Mouse (Mus musculus) layer of hippocampus, adult 9-11 months (tissue): Measurements from ENCODE around the gene Gm20388.

ENCODE experiments used
- DNase-seq: peaks from one replicate; pipeline ENCODE4 v3.0.0; 2022

The Gm20388 gene

DNA sequence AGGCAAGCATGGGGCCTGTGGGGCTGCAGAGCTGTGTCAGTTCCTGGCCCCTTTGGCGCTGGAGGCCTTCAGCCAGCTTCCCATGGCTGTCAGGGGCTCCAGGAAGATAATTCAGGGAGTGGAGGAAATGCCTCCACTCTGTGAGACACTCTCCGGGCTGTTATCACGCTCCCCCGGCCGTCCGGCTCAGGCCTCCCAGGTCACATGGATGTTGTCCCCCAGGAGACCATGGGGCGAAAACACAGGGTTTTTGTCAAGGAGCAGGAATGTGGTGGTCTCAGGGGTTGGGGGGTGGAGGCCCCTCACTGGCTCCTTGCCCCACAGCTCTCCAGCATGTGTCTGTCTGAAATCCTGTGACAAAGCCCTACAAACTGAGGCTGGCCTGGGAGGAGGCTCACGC, 2216.0 kb downstream of the Gm20388 start:
- DNase-seq, result no peak

DNA sequence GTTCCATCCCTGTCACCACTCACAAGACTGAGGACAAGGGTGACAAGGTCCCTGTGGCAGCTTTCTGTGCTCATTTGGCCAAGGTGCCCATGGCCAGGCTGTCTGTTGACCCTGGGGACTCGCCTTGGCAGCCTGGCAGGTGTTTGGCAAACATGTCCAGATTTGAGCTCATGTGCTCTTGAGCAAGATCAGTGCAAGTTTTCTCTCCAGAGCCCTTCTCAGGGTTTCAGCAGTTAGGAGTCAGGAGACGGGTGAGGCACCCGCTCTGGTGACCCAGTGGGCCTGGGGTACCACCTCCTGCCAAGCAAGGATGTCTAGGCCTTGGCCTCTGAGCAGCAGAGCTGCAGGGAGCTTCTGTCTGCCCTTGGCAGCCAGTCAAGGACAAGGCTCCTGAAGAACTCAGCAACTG, 2223.5 kb downstream of the Gm20388 start:
- DNase-seq, result no peak

DNA sequence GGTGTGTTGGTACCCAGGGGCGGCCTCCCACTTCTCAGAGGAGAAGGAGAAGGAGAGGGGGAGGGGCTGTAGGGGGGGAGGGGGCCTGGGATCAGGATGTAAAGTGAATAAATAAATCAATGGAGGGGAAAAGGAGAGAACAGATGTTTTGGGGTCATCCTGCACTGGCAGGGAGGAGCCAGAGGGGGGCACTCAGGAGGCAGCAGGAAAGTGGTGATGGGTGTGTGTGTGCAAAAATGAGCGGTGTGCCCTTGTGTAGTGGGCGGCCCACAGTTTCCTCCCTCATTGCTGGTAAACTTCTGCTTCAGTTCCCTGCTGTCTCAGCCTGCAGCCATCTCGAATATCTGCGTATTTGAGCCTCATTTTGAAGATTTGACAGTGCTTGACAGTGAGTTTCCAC, 2224.9 kb downstream of the Gm20388 start:
- DNase-seq, result no peak

DNA sequence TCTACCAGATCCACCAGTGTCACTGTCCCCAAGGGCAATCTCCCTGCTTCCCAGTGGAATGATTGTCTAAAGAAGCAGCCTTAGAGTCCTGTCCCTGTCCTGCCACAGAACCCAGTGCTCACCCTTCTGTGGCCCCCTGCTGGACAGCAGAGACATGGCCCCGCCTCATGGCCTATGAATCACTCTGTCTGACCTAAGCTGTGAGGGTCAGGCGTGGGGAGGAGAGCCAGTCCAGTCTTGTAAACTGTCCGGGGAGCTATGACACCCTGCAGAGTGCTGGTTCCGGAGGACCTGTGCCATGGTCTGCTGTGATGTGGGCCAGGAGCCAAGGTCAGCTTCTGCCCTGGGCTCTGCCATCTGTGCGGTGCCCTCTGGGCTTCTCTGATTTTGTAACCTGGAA, 2229.1 kb downstream of the Gm20388 start:
- peak; percentile 25 for DNase-seq

DNA sequence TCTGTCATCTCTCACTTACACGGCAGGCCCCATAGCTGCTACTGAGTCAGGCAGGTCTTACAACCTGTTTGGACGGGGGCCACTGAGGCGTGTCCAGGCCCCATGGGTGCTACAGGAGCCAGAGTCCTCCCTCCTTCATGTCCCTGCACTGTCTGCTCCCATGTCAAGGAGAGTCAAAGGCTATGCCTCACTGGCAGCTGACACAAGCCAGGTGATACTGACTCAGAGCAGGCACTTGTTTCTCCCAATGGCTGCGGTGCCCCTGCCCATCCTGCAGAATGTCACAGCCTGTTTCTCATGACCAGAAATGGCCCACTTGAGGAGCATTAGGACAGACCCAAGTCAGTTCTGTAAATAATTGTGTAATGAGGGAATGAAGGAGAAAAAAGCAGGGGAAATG, 2229.8 kb downstream of the Gm20388 start:
- DNase-seq, result no peak

DNA sequence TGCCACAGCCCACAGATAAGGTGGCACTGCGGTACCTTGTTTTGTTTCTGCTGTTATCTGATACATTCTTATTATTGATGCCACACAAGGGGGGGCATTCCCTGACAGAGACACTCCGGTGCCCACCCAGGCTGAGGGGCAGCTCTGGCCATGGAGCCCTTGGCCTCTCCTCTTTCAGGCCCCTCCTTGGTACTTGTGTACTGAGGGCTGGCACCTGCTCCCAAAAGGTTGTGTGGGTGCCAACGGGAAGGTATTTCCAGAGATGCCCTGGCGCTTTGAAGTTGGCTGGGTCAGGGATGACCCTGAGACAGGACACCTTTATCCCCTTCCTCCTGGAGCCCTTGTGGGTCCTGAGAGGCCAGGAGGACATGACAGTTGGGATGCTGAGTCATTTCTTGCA, 2231.8 kb downstream of the Gm20388 start:
- DNase-seq, result no peak

DNA sequence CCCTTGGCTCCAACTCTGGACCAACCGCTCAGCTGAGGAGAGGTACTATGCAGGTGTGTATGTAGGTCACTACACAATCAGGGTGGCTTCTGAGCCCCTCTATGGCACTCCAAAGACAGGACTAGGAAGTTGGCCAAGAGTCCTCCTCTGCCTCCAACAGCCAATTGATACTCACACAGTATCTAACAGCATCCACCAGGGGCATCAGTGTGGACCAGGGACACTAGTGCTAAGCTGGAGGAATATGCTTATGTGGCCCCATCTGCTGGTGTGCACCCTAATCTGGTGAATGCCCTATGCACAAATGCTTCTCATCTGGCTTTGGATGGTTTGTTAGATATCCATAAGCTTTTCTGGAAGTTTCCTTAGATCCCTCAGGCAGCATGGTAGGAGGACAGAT, 2232.6 kb downstream of the Gm20388 start:
- peak; percentile 30 for DNase-seq

DNA sequence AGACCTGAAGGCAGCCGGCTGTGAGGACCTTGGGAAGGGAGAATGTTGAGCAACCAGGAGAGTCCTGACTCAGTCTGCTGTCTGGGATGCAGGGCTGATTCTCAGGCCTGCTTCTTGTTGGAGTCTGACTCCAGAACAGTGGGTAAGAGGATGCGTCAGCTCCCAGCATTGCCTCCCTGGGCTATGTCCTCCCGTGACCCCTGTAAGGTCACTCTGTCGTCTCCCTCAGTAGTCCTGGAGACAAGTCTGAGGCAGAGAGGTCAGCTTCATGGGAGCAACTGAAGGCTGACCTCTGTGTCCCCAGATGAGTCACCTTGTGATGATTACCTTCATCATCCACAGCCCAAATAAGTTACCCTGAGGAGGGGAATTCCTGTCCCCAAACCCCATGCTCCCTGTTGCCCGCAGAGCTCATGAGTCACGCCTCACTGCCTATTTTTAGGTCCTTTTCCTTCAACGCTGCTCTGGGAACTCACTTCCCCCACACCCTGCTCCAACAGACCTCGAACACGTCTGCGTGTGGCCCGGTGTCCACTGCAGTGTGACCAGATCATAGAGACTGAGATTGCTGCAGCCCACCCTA, 2234.2 kb downstream of the Gm20388 start:
- no peak for DNase-seq

DNA sequence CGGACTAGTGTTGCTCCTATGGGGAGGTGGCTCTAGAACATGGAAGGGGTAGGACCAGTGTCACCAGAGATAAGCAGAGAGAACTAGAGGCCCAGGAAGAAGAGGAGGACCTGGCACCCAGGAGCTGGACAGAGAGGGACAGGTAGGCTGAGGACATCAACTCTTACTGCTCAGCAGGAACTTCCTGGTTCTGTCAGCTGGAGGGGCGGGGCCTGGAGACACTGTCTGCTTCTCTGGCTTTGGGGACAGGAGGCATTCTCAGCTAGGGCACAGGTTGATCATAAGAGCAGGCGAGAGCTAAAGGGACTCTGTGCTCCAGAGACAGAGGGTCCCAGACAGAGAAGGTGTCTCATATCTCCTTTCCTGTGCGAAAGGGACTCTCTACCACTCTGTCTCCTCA, 2238.4 kb downstream of the Gm20388 start:
- no peak for DNase-seq

DNA sequence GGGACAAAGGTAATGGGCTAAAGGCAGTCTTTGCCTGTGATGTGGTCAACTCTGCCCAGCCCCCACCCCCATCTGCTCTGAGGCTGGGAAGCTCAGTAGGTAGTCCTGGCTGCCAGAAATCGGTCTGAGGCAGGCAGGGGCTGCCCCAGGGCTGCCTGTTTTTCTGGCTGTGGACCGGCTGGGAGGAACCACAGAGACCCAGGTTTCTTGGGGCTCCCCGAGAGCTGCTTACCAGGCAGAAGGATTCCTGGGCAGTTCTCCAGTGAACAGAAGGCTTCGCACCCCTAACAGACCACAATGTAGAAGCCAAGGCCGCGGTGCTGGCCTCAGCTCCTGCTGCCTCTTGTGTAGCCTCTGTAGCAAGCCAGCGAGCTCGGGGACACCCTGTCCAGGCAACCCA, 2239.0 kb downstream of the Gm20388 start:
- DNase-seq, result no peak

DNA sequence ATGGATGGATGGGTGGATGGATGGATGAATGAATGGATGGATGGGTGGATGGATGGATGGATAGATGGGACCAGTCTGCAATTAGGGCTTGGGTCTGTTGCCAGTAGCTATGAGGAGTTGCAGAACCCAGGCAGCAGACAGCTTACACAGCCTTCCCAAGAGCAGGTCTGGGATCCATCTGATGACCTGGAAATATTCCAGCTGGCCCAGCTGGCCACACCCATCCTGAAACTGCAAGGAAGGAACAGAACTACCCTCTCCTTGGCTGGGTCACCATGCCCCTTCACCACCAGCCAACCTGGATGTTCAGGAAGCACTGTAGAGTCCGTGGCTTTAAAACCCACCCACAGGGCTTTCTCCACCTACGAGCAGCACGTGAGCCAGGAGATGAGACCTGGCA, 2240.9 kb downstream of the Gm20388 start:
- DNase-seq, result no peak

DNA sequence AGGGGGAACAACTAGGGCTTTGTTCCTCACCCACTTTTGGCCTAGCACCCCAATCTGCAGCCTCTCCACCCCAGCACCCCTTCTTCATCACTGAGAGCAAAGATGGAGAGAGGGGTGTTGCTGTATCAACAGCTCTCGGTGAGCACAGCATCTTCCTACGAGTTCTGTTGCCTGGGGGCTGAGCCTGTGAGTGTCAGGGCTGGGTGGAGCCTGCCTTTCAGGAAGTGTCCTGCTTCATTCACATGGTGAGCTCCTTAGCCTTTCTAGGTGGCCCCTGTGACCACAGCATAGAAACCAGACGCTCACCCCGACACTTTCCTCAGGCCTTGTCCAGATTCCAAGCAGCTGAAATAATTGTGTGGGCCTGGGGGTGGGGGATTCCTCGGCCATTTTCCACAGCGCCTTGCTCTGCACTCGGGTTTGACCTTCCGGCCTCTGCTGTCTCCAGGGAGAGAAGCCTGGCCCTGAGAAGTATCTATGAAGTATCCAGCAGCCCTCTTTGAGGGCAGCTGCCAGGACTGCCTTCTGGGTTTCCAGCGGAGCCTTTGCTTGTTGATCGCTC, 2244.5 kb downstream of the Gm20388 start:
- no peak for DNase-seq

DNA sequence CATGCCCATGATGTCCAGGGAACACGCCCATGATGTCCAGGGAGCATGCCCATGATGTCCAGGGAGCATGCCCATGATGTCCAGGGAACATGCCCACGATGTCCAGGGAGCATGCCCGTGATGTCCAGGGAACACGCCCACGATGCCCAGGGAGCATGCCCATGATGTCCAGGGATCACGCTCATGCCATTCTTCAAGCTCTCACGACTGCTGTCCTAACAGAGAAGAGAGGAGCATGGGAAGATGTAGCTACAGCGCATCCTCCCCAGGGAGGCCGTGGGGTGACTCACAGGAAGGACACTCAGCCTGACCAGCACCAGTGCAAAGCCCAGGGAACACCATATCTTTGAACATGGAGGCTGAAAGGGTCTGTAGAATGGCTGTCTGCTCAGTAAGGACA, 2245.3 kb downstream of the Gm20388 start:
- DNase-seq, result no peak

DNA sequence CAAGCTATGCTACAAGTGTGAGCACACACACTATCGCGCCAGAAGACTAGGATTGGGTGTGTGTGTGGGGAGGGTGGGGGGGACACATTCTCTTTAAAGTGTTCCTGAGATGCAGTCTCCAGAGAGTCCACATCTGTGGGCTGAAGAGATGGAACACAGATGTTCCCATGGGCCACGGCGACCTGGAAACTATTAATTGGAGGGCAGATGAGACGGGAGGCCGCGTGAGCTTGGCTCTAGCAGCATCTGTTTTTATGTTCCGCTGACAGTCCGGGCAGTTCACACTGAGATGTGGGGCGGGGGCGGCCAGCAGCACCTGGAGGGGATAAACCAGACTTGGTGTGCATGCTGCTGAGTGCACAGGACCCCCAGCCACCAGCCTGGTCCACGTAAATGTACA, 2247.0 kb downstream of the Gm20388 start:
- DNase-seq, result no peak

DNA sequence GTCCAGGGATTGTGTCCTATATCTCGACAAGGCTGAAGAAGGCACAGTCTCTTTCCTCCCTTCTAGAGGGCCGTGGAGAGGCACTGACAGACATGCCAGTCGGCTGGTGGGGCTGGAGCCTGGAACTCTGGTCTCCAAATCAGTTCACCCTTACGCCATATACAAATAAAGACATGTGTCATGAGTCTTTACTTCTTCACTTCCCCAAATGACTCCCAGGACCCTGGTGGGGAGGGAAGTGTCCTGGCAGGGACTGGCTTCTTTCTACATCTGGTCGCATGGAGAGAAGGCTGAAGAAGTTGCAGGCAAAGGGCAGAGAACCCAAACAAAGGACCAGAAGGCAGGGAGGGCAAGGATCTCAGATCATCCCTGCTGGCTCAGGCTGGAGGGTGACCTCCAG, 2249.5 kb downstream of the Gm20388 start:
- DNase-seq, result no peak

DNA sequence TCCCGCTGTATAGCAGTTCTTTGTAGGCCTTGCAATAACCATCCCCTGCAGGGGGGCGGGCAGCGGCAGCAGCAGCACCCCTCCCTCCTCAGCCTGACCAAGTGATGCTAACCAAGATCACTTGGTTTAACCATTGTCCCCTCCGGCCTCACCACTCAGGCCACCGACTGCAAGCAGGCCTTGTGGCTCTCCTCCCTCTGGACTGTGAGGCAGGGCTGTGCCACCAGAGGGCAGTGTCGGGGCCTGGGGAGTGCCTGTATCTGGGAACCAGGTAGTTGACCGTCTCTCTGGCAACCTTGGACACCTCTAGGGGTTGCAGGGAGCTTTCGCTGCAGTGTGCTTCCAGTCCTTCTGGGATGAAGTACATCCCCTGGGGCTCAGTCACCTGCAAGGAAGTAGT, 2252.4 kb downstream of the Gm20388 start:
- DNase-seq, result no peak

DNA sequence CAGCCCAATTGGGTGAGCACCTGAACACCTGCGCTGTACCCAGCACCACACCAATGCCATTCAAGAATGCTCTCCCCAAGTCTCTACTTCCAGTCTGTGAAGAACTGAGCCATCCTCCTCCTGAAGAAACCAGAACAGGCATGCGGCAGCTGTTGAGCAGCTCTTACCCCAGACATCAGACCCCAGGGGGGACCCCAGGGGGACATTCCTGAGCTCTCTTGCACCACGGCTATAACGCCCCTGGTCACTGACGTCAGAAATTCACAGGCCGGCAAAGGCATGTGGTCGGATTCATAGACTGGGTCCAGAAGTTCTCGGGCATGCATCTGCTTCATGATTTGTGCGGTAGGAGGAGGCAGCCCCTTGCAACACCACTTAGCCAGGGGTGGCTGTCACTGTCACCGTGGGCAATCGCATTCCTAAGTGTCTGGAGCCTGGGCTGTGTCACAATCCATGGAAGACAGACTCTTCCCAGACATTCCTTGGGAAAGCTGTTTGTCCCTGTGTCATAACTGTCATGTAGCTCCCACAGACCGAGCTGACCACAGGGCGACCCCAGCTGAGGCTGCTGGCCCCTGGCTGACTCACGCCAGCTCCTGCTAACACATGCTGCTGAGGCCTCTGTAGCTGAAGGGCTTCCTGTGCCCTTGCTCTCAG, 2256.7 kb downstream of the Gm20388 start:
- DNase-seq, result no peak

DNA sequence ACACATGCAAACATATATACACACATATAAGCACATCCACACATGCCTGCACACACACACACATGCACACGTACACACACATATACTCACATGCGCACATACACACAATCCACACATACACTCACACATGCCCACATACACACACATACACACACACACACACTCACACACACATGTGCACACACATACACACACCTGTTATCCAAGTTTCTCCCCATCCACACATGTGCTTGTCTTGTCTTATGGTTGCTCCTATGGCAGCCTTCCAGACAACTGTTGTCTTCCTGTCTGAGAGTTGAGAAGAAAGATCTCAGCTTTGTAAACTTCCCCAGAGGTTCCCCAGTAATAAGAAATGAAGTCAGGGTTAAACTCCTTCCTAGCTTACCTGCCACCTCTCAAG, 2258.8 kb downstream of the Gm20388 start:
- DNase-seq, result no peak

DNA sequence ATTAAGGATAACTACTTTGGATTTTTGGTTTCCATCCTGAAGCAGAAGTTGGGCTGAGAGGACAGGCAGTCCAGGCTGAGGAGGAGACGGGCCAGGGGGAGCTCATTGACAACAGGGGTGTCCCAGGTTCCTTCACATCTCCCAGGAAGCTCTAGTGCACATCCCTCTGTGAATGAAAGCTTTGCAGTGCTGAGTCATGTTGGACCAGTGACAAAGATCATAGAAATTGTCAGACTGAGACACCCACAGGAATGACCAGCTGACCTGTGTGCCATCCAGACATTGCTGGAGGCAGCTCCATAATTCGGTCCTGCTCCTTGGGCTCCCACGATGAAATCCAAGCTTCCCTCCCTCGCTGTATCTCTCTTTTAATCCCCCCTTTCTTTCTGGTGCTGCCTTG, 2261.2 kb downstream of the Gm20388 start:
- no peak for DNase-seq

DNA sequence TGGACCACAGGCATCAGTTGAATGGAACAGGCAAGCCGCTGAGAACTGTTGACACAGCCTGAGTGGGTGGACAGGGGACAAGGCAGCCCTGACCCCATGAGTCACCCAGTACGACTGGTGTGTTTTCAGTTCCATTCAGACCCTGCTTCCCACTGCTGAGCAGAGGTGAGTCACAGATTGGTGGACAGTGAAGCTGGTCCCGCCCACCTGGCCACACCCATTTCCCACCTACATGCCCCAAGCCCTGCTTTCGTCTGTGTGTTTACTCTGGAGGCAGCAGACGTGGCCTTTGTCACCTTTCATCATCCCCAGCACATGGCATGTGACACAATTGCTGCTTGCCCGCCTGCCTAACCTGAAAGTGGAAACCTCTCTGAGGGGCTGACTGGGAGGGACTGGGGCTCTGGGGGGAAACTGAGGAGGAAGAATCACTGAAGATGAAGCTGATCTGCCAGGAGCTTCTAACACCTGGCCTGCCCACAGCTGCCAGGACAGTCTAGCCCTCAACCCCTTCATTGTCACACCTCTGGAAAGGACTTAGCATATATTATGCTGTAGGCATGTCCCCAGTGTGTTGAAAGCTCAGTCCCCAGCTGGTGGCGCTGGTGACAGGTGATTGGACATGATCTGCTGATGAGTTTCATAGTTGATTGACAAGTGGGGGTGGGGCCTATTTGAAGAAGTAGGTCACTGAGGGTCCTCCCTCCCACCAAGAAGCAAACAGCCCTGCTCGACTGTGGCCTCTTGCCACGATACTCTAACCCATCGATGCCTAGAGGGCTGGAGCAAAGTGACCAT, 2263.7 kb downstream of the Gm20388 start:
- no peak for DNase-seq

DNA sequence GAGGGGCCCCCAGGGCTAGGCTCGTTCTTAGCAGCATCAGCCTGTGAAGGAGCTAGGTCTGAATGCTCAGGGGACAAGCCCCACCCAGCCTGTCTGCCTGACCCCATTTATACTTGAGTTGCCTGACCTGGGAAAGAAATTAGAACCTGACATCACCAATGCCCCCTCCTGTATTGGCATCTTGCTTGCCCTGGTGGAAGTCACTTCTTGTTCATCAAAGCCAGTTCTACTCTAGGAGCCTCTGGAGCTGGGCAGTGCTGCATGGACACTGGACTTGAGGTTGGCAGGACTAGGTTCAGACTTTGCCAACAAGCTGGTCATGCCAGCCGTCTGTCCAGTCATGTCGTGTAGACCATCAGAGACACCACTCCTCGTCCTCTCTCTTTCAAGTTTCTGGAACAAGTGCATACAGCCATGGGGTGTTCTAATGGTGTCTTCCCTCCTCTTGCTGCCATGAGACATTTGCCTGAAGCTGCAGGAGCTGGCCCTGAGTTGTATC, 2267.8 kb downstream of the Gm20388 start:
- no peak for DNase-seq

DNA sequence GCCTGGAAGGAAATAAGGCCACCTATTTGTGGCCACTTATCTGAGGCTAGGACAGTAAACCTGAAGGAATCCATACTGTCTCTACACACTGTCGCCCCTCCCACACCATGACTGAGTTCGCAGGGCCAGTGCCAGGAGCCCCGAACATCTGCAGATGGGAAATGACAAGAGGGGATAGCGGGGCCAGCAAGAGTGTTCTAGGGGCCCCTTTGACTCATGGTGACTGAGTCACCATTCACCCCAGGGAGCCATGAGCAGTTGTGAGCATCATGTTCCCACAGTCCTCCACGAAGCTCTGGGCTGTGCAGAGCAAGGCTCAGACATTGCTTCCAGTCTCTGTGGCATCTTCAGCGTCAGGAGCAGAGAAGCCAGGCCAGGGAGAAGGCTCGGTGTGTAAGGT, 2268.7 kb downstream of the Gm20388 start:
- no peak for DNase-seq

DNA sequence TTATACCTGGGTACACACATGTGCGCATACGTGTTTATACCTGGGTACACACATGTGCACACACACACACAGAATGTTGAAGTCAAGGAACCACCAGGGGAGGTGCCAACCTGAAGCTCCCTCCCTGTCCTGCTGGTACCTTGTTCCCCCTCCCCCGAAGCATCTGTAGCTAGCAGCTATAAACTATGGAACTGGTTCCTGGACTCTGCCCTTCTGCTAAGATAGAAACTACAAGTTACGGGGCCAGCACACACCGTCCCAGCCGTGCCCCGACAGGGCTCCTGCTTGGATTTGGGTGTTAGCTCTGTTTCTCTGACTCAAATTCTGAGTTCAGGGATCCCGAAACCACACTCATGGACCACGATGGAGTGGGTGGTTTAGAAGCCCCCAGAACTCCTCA, 2269.5 kb downstream of the Gm20388 start:
- DNase-seq, result no peak

DNA sequence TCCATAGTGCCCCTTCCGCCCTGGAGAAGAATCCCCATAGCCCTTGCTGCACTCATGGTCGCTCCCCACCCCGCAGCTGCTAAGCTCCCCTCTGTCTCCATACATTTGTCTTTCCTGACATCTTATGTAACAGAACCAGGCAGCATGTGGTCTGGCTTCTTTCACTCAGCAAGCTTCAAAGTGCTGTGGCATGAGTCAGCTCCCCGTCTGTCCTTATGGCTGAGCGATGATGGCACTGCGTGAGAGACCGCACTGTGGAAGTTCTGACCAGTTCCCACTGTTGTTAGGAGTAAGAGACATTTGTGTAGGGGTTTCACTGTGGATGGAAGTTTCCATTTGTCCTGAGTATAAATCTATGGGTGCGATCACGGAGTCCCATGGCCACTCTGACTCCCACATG, 2270.8 kb downstream of the Gm20388 start:
- no peak for DNase-seq
